In the genomic region with DNA sequence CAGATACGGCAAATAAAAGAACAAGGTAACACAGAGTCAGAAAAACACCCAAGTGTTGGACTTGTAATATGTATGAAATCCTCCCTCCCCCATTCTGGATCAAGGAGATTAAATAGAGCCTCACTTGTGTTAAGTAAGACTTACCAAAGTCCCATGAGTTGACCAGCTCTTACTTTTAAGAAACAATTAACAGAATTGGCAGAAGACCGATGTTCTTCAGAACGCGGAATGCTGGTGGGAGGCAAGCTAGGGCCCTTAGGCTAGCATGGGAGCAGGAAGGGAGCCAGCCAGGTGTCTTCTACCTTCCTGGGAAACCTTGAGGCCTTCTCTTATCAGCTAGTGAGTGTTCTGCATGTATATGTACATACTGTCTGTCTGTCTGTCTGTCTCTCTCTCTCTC, we compare ENCODE assay signal across 17 mouse cellular contexts.
"Had no signal": no experiment of that assay in that cellular context is flagged by ENCODE, and none has a peak within 500 bp of the region (broad histone marks: within the 10 kb centered on the region; RNA-seq: fewer than 3 reads in every experiment).

No protein-coding gene starts in this region.

- H3K9me3 ChIP-seq: lung, embryonic 15.5 days; megakaryocyte, embryonic 14.5 days; midbrain, embryonic 13.5 days; midbrain, embryonic 15.5 days; neural tube, embryonic 12.5 days; stomach, embryonic 15.5 days had no signal

- H3K4me1 ChIP-seq: neural tube, embryonic 12.5 days had no signal

- H3K27ac ChIP-seq: lung, embryonic 15.5 days; macrophage; midbrain, embryonic 13.5 days; midbrain, embryonic 15.5 days; neural tube, embryonic 12.5 days; stomach, embryonic 15.5 days; stomach, postnatal 0 days had no signal

- H3K4me3 ChIP-seq: lung, embryonic 15.5 days; megakaryocyte, embryonic 14.5 days; midbrain, embryonic 13.5 days; midbrain, embryonic 15.5 days; neural tube, embryonic 12.5 days; stomach, embryonic 15.5 days had no signal

- H3K9ac ChIP-seq: lung, embryonic 15.5 days; midbrain, embryonic 13.5 days; midbrain, embryonic 15.5 days; neural tube, embryonic 12.5 days; stomach, embryonic 15.5 days had no signal

- DNase-seq: lung, adult 2 months; lung, postnatal 14 days; lung, postnatal 36 days; right cerebral cortex, postnatal 14 days; thymus, adult 18-20 months; thymus, postnatal 14 days; thymus, postnatal 36 days had no signal

- H3K4me2 ChIP-seq: lung, embryonic 15.5 days; midbrain, embryonic 11.5 days; midbrain, embryonic 13.5 days; midbrain, embryonic 15.5 days; neural tube, embryonic 12.5 days; stomach, embryonic 15.5 days had no signal

- H3K27me3 ChIP-seq: lung, embryonic 15.5 days; megakaryocyte, embryonic 14.5 days; midbrain, embryonic 13.5 days; midbrain, embryonic 15.5 days; neural tube, embryonic 12.5 days; stomach, embryonic 15.5 days had no signal

- ATAC-seq: lung, postnatal 0 days; midbrain, embryonic 13.5 days; midbrain, embryonic 15.5 days had no signal
